Mouse (Mus musculus): ENCODE measurements around the gene Fras1.

GRCm38 (mm10) chr5:96712799-96713198 is 339.0 kb downstream of the Fras1 start:
- TF ChIP-seq GATA1 (IDR thresholded peaks at IDR 0.05; ENCODE audit: low read length): no peak
- TF ChIP-seq TAL1 (IDR thresholded peaks at IDR 0.05; ENCODE audit: low read length): no peak

Data from erythroblast, embryonic 14.5 days (primary cell).